Mouse (Mus musculus) WW6 (cell line): ENCODE data around the gene Ilvbl.
A peak's percentile ranks its signal among the peaks of the same experiment; 100 is the strongest.
"Not testable (repeated sequence)": the region's sequence is repeated elsewhere in the genome, so short reads cannot be mapped to it uniquely, and the experiment has no call there.

Experiments
- DNase-seq: peaks from one replicate; pipeline ENCODE4 v3.0.0-alpha.2; 2013; ENCODE audit warnings: low read depth, low spot score

The Ilvbl gene

DNA sequence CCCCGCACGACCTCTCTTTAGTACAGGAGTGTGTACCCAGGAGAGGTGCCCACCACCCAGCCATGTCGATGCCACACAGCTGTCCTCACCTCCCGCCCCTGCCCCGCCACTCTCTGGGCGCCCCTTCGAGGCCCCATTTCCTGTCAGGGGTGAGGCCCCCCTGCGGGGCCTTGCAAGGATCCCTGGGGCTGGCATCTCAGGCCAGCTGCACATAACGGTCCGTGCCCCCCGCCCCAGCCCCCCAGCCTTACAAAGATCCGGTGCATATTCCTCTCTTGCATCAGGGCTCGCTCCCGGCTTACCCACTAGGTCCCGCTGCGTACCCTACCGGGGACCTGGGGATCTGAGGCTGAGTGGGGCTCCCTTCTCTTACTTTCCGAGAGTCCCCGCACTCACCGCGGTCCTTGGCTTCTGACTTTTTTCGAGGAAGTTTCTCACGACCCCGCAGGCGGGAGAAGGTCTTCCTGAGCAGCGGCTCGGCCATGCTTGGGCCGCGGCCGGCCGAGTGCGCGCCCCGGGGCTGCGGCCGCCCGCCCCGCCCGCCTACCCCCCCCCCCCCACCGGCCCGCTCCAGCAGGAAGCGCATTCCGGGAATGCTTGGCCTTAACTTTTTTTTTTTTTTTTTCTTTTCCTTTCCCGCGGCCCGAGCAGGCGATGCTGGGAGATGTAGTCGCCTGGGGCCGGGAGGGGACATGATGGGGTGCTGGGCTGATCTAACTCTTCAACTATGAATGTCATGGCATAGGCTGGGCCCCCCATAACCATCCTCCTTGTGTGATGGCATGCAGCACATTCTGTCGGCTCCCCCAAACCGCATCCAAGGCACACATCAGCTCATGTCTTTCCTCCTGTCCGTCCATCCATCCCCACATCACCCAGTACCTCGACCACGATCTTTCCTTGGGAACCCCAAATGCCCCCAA lies 17.5 kb downstream of the Ilvbl start, which contains the start of gene Syde1:
Gene Syde1, minus strand, starts transcription at position 559 of the 923 bp plus-strand sequence.
- DNase-seq = no peak

DNA sequence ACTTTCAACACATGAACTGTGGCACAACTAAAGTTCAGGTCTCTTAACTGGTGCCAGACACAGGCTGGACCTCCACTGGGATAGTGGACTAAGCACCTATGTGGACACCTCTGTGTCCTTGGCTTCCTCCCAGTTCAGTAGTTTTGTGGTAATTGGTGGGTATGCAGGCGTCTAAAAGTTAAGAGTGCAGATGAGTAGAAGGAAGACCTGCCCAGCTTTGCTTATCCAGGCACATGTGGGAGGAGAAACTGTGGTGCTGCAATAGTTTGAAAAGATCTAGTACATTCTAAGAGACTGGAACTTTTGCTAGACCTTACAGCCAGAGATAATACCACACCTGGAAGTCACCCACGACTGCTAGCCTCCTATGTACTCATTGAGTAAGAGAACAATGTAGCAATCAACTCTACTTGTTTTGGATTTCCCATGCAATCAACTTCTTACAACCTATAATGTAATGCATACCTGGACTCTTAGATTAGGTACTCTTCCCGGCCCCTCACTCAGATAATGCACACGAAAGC lies 18.8 kb downstream of the Ilvbl start:
- DNase-seq = no peak

DNA sequence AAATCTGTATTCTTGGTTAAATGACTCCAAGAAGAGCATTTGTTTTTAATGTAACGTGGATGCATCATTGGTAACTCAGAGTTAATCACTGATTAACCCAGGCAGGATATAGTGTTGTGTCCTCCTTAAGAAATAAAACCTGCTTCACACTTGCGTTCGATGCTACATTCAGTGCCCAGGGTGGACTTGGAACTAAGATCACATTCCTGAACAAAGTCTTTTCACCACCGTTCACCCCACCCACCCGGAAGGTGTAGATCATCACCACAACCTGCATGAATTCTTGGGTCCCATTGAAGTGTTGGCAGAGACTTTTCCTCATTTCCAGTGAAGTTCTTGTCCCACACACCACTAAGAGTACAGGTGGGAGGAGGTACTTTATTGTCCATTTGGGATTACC lies 19.6 kb downstream of the Ilvbl start:
- DNase-seq = no peak

DNA sequence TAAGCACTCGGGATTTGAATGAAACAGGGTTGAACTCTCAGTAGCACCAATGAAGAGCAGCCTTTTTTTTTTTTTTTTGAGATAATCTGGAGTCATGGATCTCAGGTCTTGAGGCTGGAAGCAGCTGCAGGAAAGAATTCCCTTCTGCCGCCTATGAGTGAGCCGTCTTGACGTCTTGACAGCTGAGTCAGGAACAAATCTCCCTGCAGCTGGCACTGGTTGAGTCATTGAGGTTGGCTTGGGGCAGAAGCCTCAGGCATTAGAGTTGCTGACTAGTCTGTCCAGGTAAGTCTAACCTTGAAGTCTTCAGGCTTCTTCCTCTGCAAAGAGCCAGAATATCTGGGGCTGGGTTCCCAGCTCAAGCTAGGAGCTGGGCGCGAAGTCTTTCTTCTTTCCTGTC lies 20.0 kb downstream of the Ilvbl start:
- no peak for DNase-seq

DNA sequence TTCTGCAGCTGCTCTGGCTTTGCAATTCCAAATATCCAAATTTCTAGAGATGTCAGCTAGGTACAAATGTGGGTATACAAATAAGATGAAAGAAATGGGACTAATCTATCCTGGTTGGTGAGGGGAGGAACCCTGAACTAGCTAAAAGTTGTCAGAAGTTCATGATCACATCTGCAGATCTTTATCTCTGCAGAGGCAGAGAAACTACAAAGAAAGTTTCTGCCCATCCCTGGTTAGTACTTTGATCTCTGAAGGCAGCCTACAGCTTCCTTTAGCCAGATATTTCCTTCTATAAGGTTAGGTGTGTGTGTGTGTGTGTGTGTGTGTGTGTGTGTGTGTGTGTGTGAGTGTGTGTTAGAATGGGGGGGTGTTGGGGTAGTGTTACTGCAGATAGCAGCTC lies 20.4 kb downstream of the Ilvbl start:
- no peak for DNase-seq

DNA sequence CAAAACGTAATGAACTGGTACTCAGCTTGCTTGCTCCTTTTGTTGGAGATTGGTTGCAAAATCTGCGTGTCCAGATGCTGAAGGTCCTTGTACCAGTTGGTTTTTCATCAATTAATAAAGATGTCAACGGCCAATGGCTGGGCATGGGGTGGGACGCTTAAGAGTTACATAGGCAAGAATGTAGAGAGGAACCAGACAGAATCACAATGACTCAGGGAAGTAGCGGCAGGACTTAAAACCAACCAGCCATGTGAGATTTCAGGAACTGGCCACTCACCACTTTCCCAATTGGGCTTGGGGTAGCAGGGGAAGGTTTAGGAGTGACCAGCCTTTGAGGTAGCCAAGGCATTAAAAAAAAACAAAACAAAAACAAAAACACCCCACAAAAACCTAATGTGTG lies 25.7 kb downstream of the Ilvbl start:
- no peak for DNase-seq

DNA sequence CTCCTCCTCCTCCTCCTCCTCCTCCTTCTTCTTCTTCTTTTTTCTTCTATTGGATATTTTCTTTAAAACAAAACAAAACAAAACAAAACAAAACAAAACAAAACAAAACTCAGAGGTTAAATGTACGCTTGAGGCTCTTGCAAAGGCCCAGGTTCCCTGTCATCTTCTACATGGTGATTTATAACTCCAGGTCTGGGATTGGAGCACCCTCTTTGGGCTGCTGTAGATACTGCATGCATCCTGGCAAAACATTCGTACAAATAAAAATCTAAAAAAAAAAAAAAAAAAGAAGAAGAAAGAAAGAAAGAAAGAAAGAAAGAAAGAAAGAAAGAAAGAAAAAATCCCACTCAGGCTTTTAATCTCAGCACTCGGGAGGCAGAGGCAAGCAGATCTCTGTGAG lies 30.9 kb downstream of the Ilvbl start:
- no peak for DNase-seq

DNA sequence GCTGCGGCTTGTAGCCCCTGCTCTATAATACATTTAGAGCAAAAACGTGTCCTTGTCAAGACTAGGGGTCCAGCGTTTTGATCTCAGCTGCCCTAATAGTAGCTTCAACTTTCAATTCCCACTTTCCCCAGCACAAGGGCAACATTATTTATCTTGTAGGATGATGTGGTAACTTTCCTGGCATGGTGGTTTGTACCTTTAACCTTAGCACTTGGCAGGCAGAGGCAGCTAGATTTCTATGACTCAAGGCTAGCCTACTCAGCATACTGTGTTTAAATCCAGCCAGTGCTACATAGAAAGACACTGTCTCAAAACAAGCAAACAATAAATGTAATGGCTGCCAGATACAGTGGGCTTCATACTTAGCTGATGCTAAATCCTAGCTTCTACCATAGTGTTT lies 33.5 kb downstream of the Ilvbl start:
- DNase-seq = no peak

DNA sequence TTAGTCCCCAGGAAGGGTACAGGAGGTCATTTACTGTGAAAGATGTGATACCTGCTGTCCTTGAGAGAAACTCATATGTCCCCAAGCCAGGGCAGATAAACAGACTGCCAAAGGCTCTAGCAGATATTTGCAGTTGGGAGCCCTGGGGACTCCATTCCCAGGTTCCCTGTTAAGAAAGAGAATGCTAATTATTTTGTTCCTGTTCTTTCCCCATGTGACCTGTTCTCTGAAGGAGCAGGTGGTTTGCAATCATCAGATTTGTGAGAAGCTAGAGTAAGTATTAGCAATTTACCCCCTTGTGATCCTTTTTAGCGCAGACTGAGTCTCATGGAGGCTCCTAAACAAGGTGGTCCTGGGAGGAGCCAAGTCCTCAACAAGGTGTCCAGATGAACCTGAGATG lies 43.8 kb downstream of the Ilvbl start, which contains the start of gene Olfr1357:
Gene Olfr1357, minus strand, starts transcription at position 101 of the 400 bp plus-strand sequence.
- no peak for DNase-seq

DNA sequence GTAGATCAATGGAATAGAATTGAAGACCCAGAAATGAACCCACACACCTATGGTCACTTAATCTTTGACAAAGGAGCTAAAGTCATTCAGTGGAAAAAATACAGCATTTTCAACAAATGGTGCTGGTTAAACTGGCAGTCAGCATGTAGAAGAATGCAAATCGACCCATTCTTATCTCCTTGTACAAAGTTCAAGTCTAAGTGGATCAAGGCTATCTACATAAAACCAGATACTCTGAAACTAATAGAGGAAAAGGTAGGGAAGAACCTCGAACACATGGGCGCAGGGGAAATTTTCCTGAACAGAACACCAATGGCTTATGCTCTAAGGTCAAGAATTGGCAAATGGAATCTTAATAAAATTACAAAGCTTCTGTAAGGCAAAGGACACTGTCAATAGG lies 49.0 kb downstream of the Ilvbl start:
- DNase-seq = not testable (repeated sequence)

DNA sequence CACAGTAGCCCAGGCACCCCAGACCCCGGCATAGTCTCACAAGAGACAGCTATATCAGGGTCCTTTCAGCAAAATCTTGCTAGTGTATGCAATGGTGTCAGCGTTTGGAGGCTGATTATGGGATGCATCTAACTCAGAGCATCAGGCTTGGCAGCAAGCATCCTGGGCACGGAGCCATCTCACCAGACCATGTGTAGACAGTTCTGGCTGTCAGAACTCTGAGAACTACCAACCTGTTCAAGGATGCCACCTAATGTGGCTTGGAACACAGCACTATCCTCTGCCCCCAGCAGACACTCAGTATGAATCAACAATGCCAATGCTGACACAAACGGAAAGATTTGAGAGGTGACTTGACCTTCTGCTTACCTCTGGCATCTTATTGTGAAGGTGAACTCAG lies 56.0 kb downstream of the Ilvbl start:
- DNase-seq = no peak

DNA sequence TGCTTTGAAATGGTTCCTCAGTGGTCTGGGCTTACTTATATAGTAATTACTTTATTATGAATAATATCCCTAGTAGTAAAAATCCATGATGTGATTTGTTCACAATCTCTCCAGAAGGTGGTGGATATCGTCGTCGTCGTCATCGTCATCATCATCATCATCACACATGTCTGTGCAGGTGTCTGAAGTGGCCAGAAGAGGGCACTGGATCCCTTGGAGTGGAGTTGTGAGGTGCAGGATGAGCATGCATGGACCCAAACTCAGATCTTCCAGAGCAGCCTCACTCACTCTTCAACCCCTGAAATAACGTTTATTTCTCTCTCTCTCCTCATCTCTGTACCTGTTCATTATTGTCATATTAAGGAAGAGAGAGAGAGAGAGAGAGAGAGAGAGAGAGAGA lies 58.2 kb downstream of the Ilvbl start:
- peak; percentile 16 for DNase-seq
